Mouse (Mus musculus) mouse trophoblast stem cell (cell line): Measurements from ENCODE around the gene Kcnb1.

ENCODE experiments used
- in situ Hi-C, 2 experiments: fragments of 300-500 bp; cut with MseI, MboI; formaldehyde crosslinking; loops; 2 replicates in 1 of 2; 3 replicates in 1 of 2; pipeline ENCODE4 v1.15.1; 2025

Gene Kcnb1

GRCm38 (mm10) chr2:167167515-167168212, 22.3 kb downstream of the Kcnb1 start:
- in situ Hi-C loops = no loop called here

- in situ Hi-C loops = no loop called here
These were observed 26.4 kb downstream of the Kcnb1 start for GRCm38 (mm10) chr2:167163600-167163999.

GRCm38 (mm10) chr2:167163134-167163533, 26.8 kb downstream of the Kcnb1 start:
- in situ Hi-C loops = no loop called here

GRCm38 (mm10) chr2:167162516-167163021, 27.4 kb downstream of the Kcnb1 start:
- in situ Hi-C loops = no loop called here

GRCm38 (mm10) chr2:167159721-167160120, 30.2 kb downstream of the Kcnb1 start:
- in situ Hi-C loops = no loop called here

GRCm38 (mm10) chr2:167158780-167159179, 31.2 kb downstream of the Kcnb1 start:
- in situ Hi-C loops = no loop called here

- in situ Hi-C loops = no loop called here
These were observed 33.7 kb downstream of the Kcnb1 start for GRCm38 (mm10) chr2:167156118-167156715.

DNA sequence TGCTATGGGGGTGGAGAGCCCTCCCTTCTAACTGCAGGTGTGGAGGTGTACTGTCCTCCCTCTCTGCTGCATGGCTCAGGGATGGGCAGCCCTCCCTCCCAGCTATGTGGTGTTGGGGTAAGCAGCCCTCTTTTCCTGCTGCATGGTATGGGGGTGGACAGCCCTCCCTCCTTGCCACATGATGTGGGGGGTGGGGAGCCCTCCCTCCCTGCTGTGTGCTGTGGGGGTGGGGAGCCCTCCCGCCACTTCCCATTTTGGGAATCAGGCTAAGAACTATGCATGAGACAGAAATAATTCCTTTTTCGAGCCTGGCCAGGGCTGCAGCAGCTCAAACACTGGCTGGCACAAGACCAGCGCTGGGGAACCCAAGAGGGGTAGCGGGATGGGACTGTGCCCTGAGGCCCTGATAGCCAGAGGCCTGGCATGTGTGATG, 34.4 kb downstream of the Kcnb1 start:
- in situ Hi-C loops = no loop called here

GRCm38 (mm10) chr2:167150880-167151279, 39.1 kb downstream of the Kcnb1 start:
- in situ Hi-C loops = no loop called here

GRCm38 (mm10) chr2:167150135-167150534, 39.8 kb downstream of the Kcnb1 start:
- in situ Hi-C loops = no loop called here

- in situ Hi-C loops = no loop called here
These were observed 40.9 kb downstream of the Kcnb1 start for GRCm38 (mm10) chr2:167149035-167149434.

- in situ Hi-C loops = no loop called here
These were observed 42.2 kb downstream of the Kcnb1 start for GRCm38 (mm10) chr2:167147708-167148107.

GRCm38 (mm10) chr2:167145904-167146303, 44.1 kb downstream of the Kcnb1 start:
- in situ Hi-C loops = no loop called here

- in situ Hi-C loops = no loop called here
These were observed 45.3 kb downstream of the Kcnb1 start for GRCm38 (mm10) chr2:167144439-167145307.

- in situ Hi-C loops = no loop called here
These were observed 46.0 kb downstream of the Kcnb1 start for GRCm38 (mm10) chr2:167143914-167144313.

DNA sequence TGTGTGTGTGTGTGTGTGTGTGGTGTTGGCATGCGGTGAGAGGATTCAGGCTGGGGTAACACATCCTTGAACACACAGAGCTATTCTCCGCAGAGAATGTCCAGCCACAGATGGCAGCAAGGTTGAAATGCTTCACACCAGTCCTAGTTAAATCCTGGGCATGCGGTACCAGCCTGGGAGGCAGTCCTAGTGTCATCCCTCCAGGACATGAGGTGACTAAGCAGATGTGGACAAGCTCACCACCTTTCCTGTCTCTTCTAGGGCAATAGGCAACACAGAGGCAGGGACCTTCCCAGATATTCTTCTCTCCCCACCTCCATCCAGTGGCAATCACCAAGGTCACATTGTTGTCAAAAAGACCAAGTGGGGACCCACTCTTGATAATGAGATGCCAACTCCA, 47.7 kb downstream of the Kcnb1 start:
- in situ Hi-C loops = no loop called here

- in situ Hi-C loops = no loop called here
These were observed 48.1 kb downstream of the Kcnb1 start for GRCm38 (mm10) chr2:167141810-167142209.

- in situ Hi-C loops = no loop called here
These were observed 50.1 kb downstream of the Kcnb1 start for GRCm38 (mm10) chr2:167139801-167140269.

GRCm38 (mm10) chr2:167138611-167139010, 51.3 kb downstream of the Kcnb1 start:
- in situ Hi-C loops = no loop called here

DNA sequence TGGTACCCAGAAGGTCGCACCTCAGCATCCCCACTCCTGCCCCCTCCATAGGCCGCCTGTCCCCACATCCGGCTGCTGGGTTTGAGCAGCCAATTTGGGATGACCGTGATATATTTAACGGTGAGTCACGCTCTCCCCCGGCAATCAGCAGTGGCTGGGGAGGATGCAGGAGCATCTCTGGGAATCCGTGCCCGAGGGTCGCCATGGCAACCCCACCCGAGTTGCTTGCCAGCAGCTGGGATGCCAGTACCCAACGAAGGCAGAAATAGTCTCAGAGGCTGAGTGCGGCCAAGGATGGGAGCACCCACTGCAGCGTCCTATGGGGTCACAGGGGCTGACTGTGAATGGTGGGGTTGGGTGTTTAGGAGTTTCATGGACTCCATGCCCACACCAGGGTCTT, 53.0 kb downstream of the Kcnb1 start:
- in situ Hi-C loops = no loop called here

DNA sequence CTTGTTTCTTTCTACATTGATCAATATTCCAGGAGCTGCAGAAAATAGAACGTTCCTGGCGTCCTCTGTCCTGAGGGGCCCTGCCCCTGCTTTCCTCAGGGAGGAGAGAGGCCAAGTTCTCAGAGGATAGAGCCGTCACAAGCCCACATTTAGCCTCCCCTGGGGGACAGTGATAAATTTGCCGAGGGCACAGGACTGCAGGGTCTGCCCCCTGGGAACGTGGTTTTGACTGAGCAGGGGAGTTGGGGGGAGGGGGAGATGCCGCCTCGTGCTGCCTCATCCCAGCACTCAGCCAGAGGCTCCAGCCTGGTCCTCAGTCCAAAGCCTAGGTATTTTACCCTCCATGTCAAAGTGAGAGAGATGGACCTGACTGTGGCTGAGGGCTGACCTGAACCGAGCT, 57.9 kb downstream of the Kcnb1 start:
- in situ Hi-C loops = no loop called here
